Mouse (Mus musculus): ENCODE measurements around the gene Ier2. TPM values are rescaled to one million over a fixed set of nuclear protein-coding genes. Genes with fewer than 3 reads are reported as not detected.

Ier2 gene
- polyA plus RNA-seq, 1 experiment from 2014 or later, result 45.9 TPM

GRCm38 (mm10) chr8:84661458-84661871 lies 1.2 kb downstream of the Ier2 start:
- Histone ChIP-seq H3K4me2 (ENCODE audit: low read depth, low read length) (peak overlapping the region; percentile 88), H3K27me3 (replicated peaks; ENCODE audit: control insufficient read depth, insufficient read depth, low read length) (no peaks in the 10 kb centered on the region), H3K27ac (replicated peaks; ENCODE audit: low read depth, low read length) (peak overlapping the region; percentile 96), H3K4me3 (ENCODE audit: low read depth, low read length) (peak overlapping the region; percentile 84), H3K36me3 (ENCODE audit: control insufficient read depth, insufficient read depth, low read length) (no peaks in the 10 kb centered on the region), H3K9me3 (ENCODE audit: control insufficient read depth, low read length) (no peaks in the 10 kb centered on the region), H3K9ac (ENCODE audit: low read depth, low read length) (peak overlapping the region; percentile 92), H3K4me1 (ENCODE audit: control insufficient read depth, insufficient read depth, low read length) (peaks cover 43% of the 10 kb centered on the region)
- WGBS, result under 1% methylated on average over 24 of the region's 24 CpGs
- DNase-seq (ENCODE audit: low spot score) (peak; percentile 85), ATAC-seq (ENCODE audit: low read depth) (no peak)

GRCm38 (mm10) chr8:84660819-84661457 lies 1.7 kb downstream of the Ier2 start:
- peak; percentile 62 for DNase-seq (ENCODE audit: low spot score)
- Histone ChIP-seq H3K4me2 (ENCODE audit: low read depth, low read length) (peak overlapping the region; percentile 88), H3K27ac (replicated peaks; ENCODE audit: low read depth, low read length) (peak overlapping the region; percentile 96), H3K4me1 (ENCODE audit: control insufficient read depth, insufficient read depth, low read length) (peaks cover 45% of the 10 kb centered on the region), H3K36me3 (ENCODE audit: control insufficient read depth, insufficient read depth, low read length) (no peaks in the 10 kb centered on the region), H3K9me3 (ENCODE audit: control insufficient read depth, low read length) (no peaks in the 10 kb centered on the region), H3K4me3 (ENCODE audit: low read depth, low read length) (peak overlapping the region; percentile 84), H3K27me3 (replicated peaks; ENCODE audit: control insufficient read depth, insufficient read depth, low read length) (no peaks in the 10 kb centered on the region), H3K9ac (ENCODE audit: low read depth, low read length) (peak overlapping the region; percentile 92)
- whole genome bisulfite sequencing, result 2% methylated on average over 20 of the region's 20 CpGs
- ATAC-seq (ENCODE audit: low read depth), result no peak

GRCm38 (mm10) chr8:84659936-84660818 lies 2.5 kb downstream of the Ier2 start:
- no peaks in the 10 kb centered on the region for H3K9me3 ChIP-seq (ENCODE audit: control insufficient read depth, low read length)
- ATAC-seq (ENCODE audit: low read depth) (no peak), DNase-seq (ENCODE audit: low spot score) (peak; percentile 78)
- peak overlapping the region; percentile 96 for H3K27ac ChIP-seq (replicated peaks; ENCODE audit: low read depth, low read length)
- peak overlapping the region; percentile 84 for H3K4me3 ChIP-seq (ENCODE audit: low read depth, low read length)
- no peaks in the 10 kb centered on the region for H3K27me3 ChIP-seq (replicated peaks; ENCODE audit: control insufficient read depth, insufficient read depth, low read length)
- H3K4me2 ChIP-seq (ENCODE audit: low read depth, low read length), result peak overlapping the region; percentile 88
- H3K4me1 ChIP-seq (ENCODE audit: control insufficient read depth, insufficient read depth, low read length), result peaks cover 51% of the 10 kb centered on the region
- H3K9ac ChIP-seq (ENCODE audit: low read depth, low read length), result peak overlapping the region; percentile 92
- no peaks in the 10 kb centered on the region for H3K36me3 ChIP-seq (ENCODE audit: control insufficient read depth, insufficient read depth, low read length)
- WGBS, result 2% methylated on average over 33 of the region's 33 CpGs

- Histone ChIP-seq H3K27ac (replicated peaks; ENCODE audit: low read depth, low read length) (peak overlapping the region; percentile 96; the same call in 1 of the 2 replicates), H3K9ac (ENCODE audit: low read depth, low read length) (no peak overlapping the region), H3K9me3 (ENCODE audit: control insufficient read depth, low read length) (no peaks in the 10 kb centered on the region), H3K27me3 (replicated peaks; ENCODE audit: control insufficient read depth, insufficient read depth, low read length) (no peaks in the 10 kb centered on the region), H3K4me3 (ENCODE audit: low read depth, low read length) (no peak overlapping the region), H3K36me3 (ENCODE audit: control insufficient read depth, insufficient read depth, low read length) (no peaks in the 10 kb centered on the region), H3K4me1 (ENCODE audit: control insufficient read depth, insufficient read depth, low read length) (peaks cover 58% of the 10 kb centered on the region), H3K4me2 (ENCODE audit: low read depth, low read length) (no peak overlapping the region; the same call in 1 of the 2 replicates)
- no peak for ATAC-seq (ENCODE audit: low read depth)
- 65% methylated on average over 1 of the region's 1 CpGs for WGBS
- DNase-seq (ENCODE audit: low spot score), result no peak
These were observed 3.7 kb downstream of the Ier2 start for GRCm38 (mm10) chr8:84658951-84659350.

GRCm38 (mm10) chr8:84657680-84658079 lies 5.0 kb downstream of the Ier2 start:
- no peak for DNase-seq (ENCODE audit: low spot score)
- no peaks in the 10 kb centered on the region for H3K27me3 ChIP-seq (replicated peaks; ENCODE audit: control insufficient read depth, insufficient read depth, low read length)
- no peak overlapping the region for H3K4me2 ChIP-seq (ENCODE audit: low read depth, low read length)
- peaks cover 51% of the 10 kb centered on the region for H3K4me1 ChIP-seq (ENCODE audit: control insufficient read depth, insufficient read depth, low read length)
- no peak overlapping the region for H3K9ac ChIP-seq (ENCODE audit: low read depth, low read length)
- no peaks in the 10 kb centered on the region for H3K36me3 ChIP-seq (ENCODE audit: control insufficient read depth, insufficient read depth, low read length)
- no peak for ATAC-seq (ENCODE audit: low read depth)
- H3K9me3 ChIP-seq (ENCODE audit: control insufficient read depth, low read length), result no peaks in the 10 kb centered on the region
- 46% methylated on average over 4 of the region's 4 CpGs for WGBS
- H3K4me3 ChIP-seq (ENCODE audit: low read depth, low read length), result no peak overlapping the region
- peak overlapping the region; percentile 97 for H3K27ac ChIP-seq (replicated peaks; ENCODE audit: low read depth, low read length)

GRCm38 (mm10) chr8:84657203-84657602 lies 5.4 kb downstream of the Ier2 start:
- DNase-seq (ENCODE audit: low spot score) (no peak), ATAC-seq (ENCODE audit: low read depth) (no peak)
- H3K9me3 ChIP-seq (ENCODE audit: control insufficient read depth, low read length), result no peaks in the 10 kb centered on the region
- H3K36me3 ChIP-seq (ENCODE audit: control insufficient read depth, insufficient read depth, low read length), result no peaks in the 10 kb centered on the region
- H3K4me3 ChIP-seq (ENCODE audit: low read depth, low read length), result peak overlapping the region; percentile 39
- peaks cover 51% of the 10 kb centered on the region for H3K4me1 ChIP-seq (ENCODE audit: control insufficient read depth, insufficient read depth, low read length)
- H3K4me2 ChIP-seq (ENCODE audit: low read depth, low read length), result peak overlapping the region; percentile 77
- H3K27ac ChIP-seq (replicated peaks; ENCODE audit: low read depth, low read length), result peak overlapping the region; percentile 97
- no peaks in the 10 kb centered on the region for H3K27me3 ChIP-seq (replicated peaks; ENCODE audit: control insufficient read depth, insufficient read depth, low read length)
- peak overlapping the region; percentile 72 for H3K9ac ChIP-seq (ENCODE audit: low read depth, low read length)

GRCm38 (mm10) chr8:84656641-84657126 lies 6.0 kb downstream of the Ier2 start:
- peak overlapping the region; percentile 72 for H3K9ac ChIP-seq (ENCODE audit: low read depth, low read length)
- H3K9me3 ChIP-seq (ENCODE audit: control insufficient read depth, low read length), result no peaks in the 10 kb centered on the region
- H3K27ac ChIP-seq (replicated peaks; ENCODE audit: low read depth, low read length), result peak overlapping the region; percentile 97
- H3K4me3 ChIP-seq (ENCODE audit: low read depth, low read length), result peak overlapping the region; percentile 39
- peak; percentile 62 for ATAC-seq (ENCODE audit: low read depth)
- no peaks in the 10 kb centered on the region for H3K27me3 ChIP-seq (replicated peaks; ENCODE audit: control insufficient read depth, insufficient read depth, low read length)
- H3K36me3 ChIP-seq (ENCODE audit: control insufficient read depth, insufficient read depth, low read length), result no peaks in the 10 kb centered on the region
- peak; percentile 94 for DNase-seq (ENCODE audit: low spot score)
- H3K4me2 ChIP-seq (ENCODE audit: low read depth, low read length), result peak overlapping the region; percentile 77
- 0% methylated on average over 22 of the region's 23 CpGs for WGBS
- peaks cover 51% of the 10 kb centered on the region for H3K4me1 ChIP-seq (ENCODE audit: control insufficient read depth, insufficient read depth, low read length)

GRCm38 (mm10) chr8:84656191-84656525 lies 6.5 kb downstream of the Ier2 start:
- Histone ChIP-seq H3K4me2 (ENCODE audit: low read depth, low read length) (peak overlapping the region; percentile 77), H3K9me3 (ENCODE audit: control insufficient read depth, low read length) (no peaks in the 10 kb centered on the region), H3K4me3 (ENCODE audit: low read depth, low read length) (peak overlapping the region; percentile 39), H3K36me3 (ENCODE audit: control insufficient read depth, insufficient read depth, low read length) (no peaks in the 10 kb centered on the region), H3K9ac (ENCODE audit: low read depth, low read length) (peak overlapping the region; percentile 72), H3K27ac (replicated peaks; ENCODE audit: low read depth, low read length) (peak overlapping the region; percentile 97), H3K4me1 (ENCODE audit: control insufficient read depth, insufficient read depth, low read length) (peaks cover 51% of the 10 kb centered on the region), H3K27me3 (replicated peaks; ENCODE audit: control insufficient read depth, insufficient read depth, low read length) (no peaks in the 10 kb centered on the region)
- DNase-seq (ENCODE audit: low spot score), result peak; percentile 75
- 2% methylated on average over 10 of the region's 10 CpGs for WGBS
- ATAC-seq (ENCODE audit: low read depth), result peak; percentile 20

Measured in embryonic facial prominence, embryonic 14.5 days (tissue).